Mouse (Mus musculus) CH12.LX (cell line): ENCODE data around the gene Snta1.

Source experiments
- CTCF ChIP-seq, 2 experiments: IDR thresholded peaks in 1 of 2; conservative IDR thresholded peaks in 1 of 2; 2 replicates each; pipeline ENCODE4 v1.5.1; 2011 to 2012; ENCODE audit warnings: low read depth in 2 of 2, low read length in 2 of 2, improper control_type of control experiment in 1 of 2, inconsistent platforms in 1 of 2, mild to moderate bottlenecking in 1 of 2, moderate library complexity in 1 of 2
- POLR2AphosphoS2 ChIP-seq: IDR thresholded peaks from 2 replicates; pipeline ENCODE4 v1.6.1; 2011; ENCODE audit warnings: low read depth, low read length, improper control_type of control experiment

- TF ChIP-seq POLR2AphosphoS2 (no peak), CTCF (conservative IDR thresholded peaks at IDR 0.05 in 1 of 2, IDR thresholded peaks at IDR 0.05 in 1 of 2; ENCODE audit: low read depth in 2 of 2, low read length in 2 of 2) (peak; percentile 79 to 90)
These were observed 9.2 kb upstream of the Snta1 start for GRCm38 (mm10) chr2:154417107-154417506.
